Mouse (Mus musculus): Measurements from ENCODE around the gene B3gntl1.

The B3gntl1 gene

DNA sequence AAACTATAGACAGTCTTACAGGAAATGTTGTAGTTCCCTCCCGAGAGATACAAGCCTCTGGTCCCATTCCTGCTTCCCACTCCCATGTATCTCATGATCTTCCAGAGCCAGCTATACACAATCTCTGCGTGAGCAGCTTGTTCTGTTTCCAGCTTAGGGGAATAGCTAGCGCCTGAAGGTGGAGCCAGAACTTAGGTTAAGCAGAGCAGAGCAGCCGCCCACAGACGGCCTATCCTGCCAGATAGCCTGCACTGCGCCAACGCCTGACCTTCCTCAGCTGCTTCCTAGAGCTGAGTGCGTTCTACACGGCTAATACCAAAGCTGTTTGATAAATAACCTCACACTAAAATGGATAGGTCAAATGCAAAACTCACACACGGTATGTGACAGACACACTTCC is 23.1 kb downstream of the B3gntl1 start:
- DNase-seq (ENCODE audit: low read depth, low spot score): no peak

DNA sequence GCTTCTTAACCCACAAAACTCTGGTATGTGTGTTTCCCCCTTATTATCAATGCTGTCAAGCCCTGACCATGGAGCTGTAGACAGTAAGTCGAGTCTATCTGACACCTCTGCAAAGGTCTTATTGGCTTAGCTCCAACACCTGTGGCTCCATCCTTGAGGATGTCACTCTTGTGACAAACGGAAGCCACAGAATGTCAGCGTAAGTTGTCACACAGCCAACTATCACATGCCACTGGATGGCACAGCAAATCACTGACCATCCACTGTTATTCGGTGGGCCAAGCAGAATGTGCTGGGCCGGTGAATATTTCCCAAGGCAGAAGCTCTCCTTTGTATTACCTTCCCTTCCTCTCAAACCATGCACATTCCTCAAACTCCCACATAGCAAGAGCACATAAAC is 24.8 kb downstream of the B3gntl1 start:
- DNase-seq (ENCODE audit: low read depth, low spot score): no peak

DNA sequence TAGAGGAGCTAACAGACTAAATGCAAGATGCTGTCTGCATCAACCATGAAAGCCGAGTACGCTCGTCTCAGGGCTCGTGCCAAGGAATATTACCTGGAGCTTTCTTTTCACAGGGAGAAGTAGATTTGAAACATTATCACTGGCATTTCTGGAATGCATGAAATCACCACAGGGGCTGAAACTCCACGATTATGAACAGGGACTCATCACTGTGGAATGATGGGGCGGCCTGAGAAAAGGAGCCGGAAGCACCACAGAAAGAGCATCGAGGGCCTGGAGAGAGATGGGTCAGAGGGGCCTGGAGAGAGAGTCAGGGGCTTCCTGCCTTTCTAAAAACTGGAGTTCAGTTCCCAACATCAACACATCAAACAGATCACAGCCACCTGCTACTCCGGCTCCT is 25.6 kb downstream of the B3gntl1 start:
- peak; percentile 86 for DNase-seq (ENCODE audit: low read depth, low spot score)

GRCm38 (mm10) chr11:121645394-121645793 is 27.6 kb downstream of the B3gntl1 start:
- DNase-seq (ENCODE audit: low read depth, low spot score): peak; percentile 24

- no peak for DNase-seq (ENCODE audit: low read depth, low spot score)
These were observed 31.3 kb downstream of the B3gntl1 start for GRCm38 (mm10) chr11:121641501-121642145.

- no peak for DNase-seq (ENCODE audit: low read depth, low spot score)
These were observed 36.3 kb downstream of the B3gntl1 start for GRCm38 (mm10) chr11:121636646-121637045.

DNA sequence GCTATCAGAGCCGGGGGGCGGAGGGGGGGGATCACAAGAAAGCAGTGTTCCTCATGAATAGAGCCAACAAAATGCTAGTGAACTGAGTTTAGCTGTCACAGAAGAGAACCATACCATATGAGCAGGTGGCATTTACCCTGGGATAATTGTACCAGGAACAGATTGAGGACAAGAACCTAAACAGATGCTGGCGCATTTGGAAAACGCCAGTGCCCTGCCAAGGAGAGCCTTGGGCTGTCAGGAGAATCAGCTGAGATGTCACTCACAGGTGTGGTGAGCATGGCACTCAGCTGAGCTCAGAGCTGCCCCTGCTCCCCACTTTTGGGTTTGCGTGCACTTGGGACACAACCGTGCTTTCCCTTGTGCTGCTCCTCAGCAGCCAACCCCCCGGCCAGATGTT is 41.5 kb downstream of the B3gntl1 start:
- DNase-seq (ENCODE audit: low read depth, low spot score): no peak

DNA sequence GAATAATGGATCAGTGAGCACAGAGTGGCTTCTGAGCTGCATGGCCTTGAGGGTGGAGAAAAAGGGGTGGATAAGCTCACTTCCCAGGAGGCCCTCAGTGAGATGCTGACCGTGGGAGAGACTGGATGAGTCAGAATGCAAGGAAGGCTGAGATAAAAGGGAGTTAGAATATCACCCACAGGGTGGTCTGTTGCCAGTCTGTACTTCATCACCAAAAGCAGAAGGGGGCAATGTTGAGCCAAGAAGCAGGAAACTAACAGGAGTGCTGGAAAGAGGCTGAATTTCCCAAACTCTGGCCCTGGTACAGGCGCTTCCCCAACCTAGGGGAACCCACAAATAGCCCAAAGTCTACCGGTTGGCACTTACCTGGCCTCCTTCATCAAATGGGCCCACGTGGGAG is 42.5 kb downstream of the B3gntl1 start:
- DNase-seq (ENCODE audit: low read depth, low spot score): peak; percentile 61

- DNase-seq (ENCODE audit: low read depth, low spot score): no peak
These were observed 43.4 kb downstream of the B3gntl1 start for GRCm38 (mm10) chr11:121629529-121629928.

DNA sequence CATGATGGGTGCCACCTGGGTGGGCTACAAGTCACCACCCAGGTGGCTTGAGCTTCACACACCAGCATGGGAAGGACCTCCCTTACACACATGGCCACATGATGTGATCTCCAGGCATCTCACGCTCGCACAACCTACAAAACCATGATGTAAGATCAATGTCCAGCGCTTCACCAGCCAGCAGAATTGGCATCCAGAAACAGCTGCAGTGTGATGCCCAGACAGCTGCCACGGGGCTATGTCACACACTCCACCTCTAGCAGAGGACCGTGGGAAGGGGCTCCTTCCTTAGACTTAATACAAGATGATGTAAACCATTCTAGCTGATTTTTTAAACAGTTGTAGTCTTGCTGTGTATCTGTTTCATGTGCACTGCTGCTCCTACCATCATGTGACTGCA is 45.4 kb downstream of the B3gntl1 start:
- DNase-seq (ENCODE audit: low read depth, low spot score): no peak

- DNase-seq (ENCODE audit: low read depth, low spot score): no peak
These were observed 47.9 kb downstream of the B3gntl1 start for GRCm38 (mm10) chr11:121625007-121625406.

- DNase-seq (ENCODE audit: low read depth, low spot score): no peak
These were observed 55.6 kb downstream of the B3gntl1 start for GRCm38 (mm10) chr11:121617371-121617770.

DNA sequence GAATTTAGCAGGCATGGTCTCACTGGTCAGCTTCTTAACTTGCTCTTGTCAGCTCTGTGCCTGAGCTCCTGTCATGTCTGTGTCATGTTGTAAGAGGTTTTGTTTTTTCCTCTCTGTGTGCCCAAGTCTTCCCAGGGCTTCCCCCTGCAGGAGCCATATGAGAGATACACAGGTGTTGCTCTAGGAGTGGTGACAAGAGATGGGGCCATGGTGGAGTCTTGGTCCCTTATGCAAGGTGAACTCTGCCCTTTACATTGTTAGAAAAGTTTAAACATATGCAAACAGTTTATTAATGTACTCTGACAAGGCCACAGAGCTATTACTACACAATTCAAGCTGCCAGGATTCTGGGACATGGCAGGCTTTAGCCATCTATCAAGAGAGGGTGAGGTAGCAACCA is 56.5 kb downstream of the B3gntl1 start:
- DNase-seq (ENCODE audit: low read depth, low spot score): no peak

- DNase-seq (ENCODE audit: low read depth, low spot score): no peak
These were observed 56.9 kb downstream of the B3gntl1 start for GRCm38 (mm10) chr11:121615961-121616485.

DNA sequence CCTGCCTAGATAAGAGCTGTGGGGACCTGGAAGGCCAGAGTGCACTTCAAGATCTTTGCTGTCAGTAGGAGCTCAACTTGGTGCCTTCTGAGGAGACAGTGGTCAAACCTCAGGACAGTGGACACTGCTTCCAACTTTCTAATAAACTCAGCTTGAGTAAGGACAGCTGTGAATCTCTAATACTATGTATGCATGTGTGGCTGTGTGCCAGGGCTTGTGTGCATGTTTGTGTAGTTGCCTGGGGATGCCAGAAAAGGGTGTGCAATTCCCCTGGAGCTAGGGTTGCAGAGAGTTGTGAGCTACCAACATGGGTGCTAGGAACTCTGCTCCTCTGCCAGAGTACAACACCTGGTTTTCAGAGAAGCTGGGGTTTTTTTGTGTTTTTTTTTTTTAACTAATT is 62.0 kb downstream of the B3gntl1 start:
- no peak for DNase-seq (ENCODE audit: low read depth, low spot score)

- DNase-seq (ENCODE audit: low read depth, low spot score): no peak
These were observed 67.3 kb downstream of the B3gntl1 start for GRCm38 (mm10) chr11:121605604-121606003.

DNA sequence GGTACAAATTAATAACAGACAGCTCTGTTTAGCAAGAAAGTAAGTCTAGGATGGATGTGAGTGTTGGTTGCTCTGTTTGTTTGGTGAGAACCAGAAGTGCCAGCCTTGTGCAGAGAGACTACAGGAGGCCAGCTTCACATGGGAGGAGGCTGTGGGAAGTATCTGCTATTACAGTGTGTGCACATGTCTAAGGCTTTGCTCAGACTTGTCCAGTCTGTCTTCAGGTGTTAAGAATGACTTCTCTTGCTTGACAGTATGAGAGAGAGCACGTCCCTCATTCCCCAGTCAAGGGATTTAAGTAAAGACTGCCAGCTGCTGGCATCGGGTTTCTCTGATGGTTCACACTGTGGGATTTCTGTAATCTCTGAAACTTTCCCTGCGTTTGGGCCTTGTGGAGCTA is 71.5 kb downstream of the B3gntl1 start:
- no peak for DNase-seq (ENCODE audit: low read depth, low spot score)

- peak; percentile 17 for DNase-seq (ENCODE audit: low read depth, low spot score)
These were observed 75.7 kb downstream of the B3gntl1 start for GRCm38 (mm10) chr11:121597254-121597653.

DNA sequence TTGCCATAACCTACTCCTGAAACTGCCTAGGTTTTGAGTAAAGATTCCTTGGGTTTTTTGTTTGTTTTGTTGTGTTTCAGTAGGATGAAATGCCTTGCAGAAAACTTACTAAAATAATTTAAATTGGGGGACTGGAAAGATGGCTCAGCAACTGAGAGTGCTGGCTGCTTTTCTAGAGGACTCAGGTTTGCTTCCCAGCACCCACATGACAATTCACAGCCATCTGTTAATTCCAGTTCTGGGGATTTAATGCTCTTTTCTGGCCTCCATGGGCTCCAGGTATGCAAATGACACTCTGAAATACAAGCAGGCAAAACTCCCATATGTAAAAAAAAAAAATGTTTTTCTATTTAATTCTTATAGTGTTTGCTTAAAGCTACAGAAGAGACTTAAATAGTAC is 91.1 kb downstream of the B3gntl1 start:
- no peak for DNase-seq (ENCODE audit: low read depth, low spot score)
